Mouse (Mus musculus): ENCODE measurements around the gene Mpzl2. TPM values are rescaled to one million over a fixed set of nuclear protein-coding genes. Genes with fewer than 3 reads are reported as not detected.

The Mpzl2 gene
- polyA plus RNA-seq, 1 experiment = 58.9 TPM

GRCm38 (mm10) chr9:45009180-45010078 is 30.2 kb upstream of the Mpzl2 start, which contains the start of gene Cd3e:
Cd3e (minus strand) TSS chr9:45009627.
- Histone ChIP-seq H3K4me1 (ENCODE audit: control insufficient read depth, insufficient read depth, low read length) (no peaks in the 10 kb centered on the region), H3K4me3 (ENCODE audit: low read depth, low read length) (peak within 1 kb of the TSS; percentile 20; the same call in 1 of the 2 replicates), H3K9ac (ENCODE audit: low read depth, poor library complexity, severe bottlenecking) (no peak within 1 kb of the TSS), H3K27me3 (ENCODE audit: control insufficient read depth, insufficient read depth, low read length, poor library complexity, severe bottlenecking) (no peaks in the 10 kb centered on the region), H3K9me3 (replicated peaks; ENCODE audit: control insufficient read depth, insufficient read depth, low read length, poor library complexity, severe bottlenecking) (no peaks in the 10 kb centered on the region), H3K36me3 (ENCODE audit: control insufficient read depth, insufficient read depth, low read length, poor library complexity, severe bottlenecking) (no peaks in the 10 kb centered on the region), H3K27ac (ENCODE audit: insufficient read depth, low read length) (no peak within 1 kb of the TSS)
- no peak for TF ChIP-seq EP300 (IDR thresholded peaks at IDR 0.05; ENCODE audit: insufficient read depth, low read depth, low read length)
- no peak for TF ChIP-seq POLR2A (IDR thresholded peaks at IDR 0.05; ENCODE audit: insufficient read depth, low read length)
- TF ChIP-seq CTCF (IDR thresholded peaks at IDR 0.05; ENCODE audit: low read depth, low read length) = no peak

- TF ChIP-seq POLR2A (IDR thresholded peaks at IDR 0.05; ENCODE audit: insufficient read depth, low read length) (no peak), EP300 (IDR thresholded peaks at IDR 0.05; ENCODE audit: insufficient read depth, low read depth, low read length) (no peak), CTCF (IDR thresholded peaks at IDR 0.05; ENCODE audit: low read depth, low read length) (no peak)
- no peaks in the 10 kb centered on the region for H3K27me3 ChIP-seq (ENCODE audit: control insufficient read depth, insufficient read depth, low read length, poor library complexity, severe bottlenecking)
Observed at GRCm38 (mm10) chr9:45010461-45010860, 29.1 kb upstream of the Mpzl2 start.

GRCm38 (mm10) chr9:45011291-45011690 is 28.3 kb upstream of the Mpzl2 start:
- Histone ChIP-seq H3K27me3 (ENCODE audit: control insufficient read depth, insufficient read depth, low read length, poor library complexity, severe bottlenecking) (no peaks in the 10 kb centered on the region), H3K9me3 (replicated peaks; ENCODE audit: control insufficient read depth, insufficient read depth, low read length, poor library complexity, severe bottlenecking) (no peaks in the 10 kb centered on the region), H3K4me3 (ENCODE audit: low read depth, low read length) (no peak overlapping the region), H3K9ac (ENCODE audit: low read depth, poor library complexity, severe bottlenecking) (no peak overlapping the region), H3K4me1 (ENCODE audit: control insufficient read depth, insufficient read depth, low read length) (no peaks in the 10 kb centered on the region), H3K36me3 (ENCODE audit: control insufficient read depth, insufficient read depth, low read length, poor library complexity, severe bottlenecking) (no peaks in the 10 kb centered on the region), H3K27ac (ENCODE audit: insufficient read depth, low read length) (no peak overlapping the region)
- TF ChIP-seq POLR2A (IDR thresholded peaks at IDR 0.05; ENCODE audit: insufficient read depth, low read length) = no peak
- no peak for TF ChIP-seq EP300 (IDR thresholded peaks at IDR 0.05; ENCODE audit: insufficient read depth, low read depth, low read length)
- no peak for TF ChIP-seq CTCF (IDR thresholded peaks at IDR 0.05; ENCODE audit: low read depth, low read length)

More at GRCm38 (mm10) chr9:45010461-45010860, 29.1 kb upstream of the Mpzl2 start:
- Histone ChIP-seq H3K9me3 (replicated peaks; ENCODE audit: control insufficient read depth, insufficient read depth, low read length, poor library complexity, severe bottlenecking) (no peaks in the 10 kb centered on the region), H3K27ac (ENCODE audit: insufficient read depth, low read length) (no peak overlapping the region), H3K4me3 (ENCODE audit: low read depth, low read length) (no peak overlapping the region), H3K9ac (ENCODE audit: low read depth, poor library complexity, severe bottlenecking) (no peak overlapping the region), H3K4me1 (ENCODE audit: control insufficient read depth, insufficient read depth, low read length) (no peaks in the 10 kb centered on the region), H3K36me3 (ENCODE audit: control insufficient read depth, insufficient read depth, low read length, poor library complexity, severe bottlenecking) (no peaks in the 10 kb centered on the region)

- no peaks in the 10 kb centered on the region for H3K9me3 ChIP-seq (replicated peaks; ENCODE audit: control insufficient read depth, insufficient read depth, low read length, poor library complexity, severe bottlenecking)
- H3K27me3 ChIP-seq (ENCODE audit: control insufficient read depth, insufficient read depth, low read length, poor library complexity, severe bottlenecking) = no peaks in the 10 kb centered on the region
- no peak overlapping the region for H3K4me3 ChIP-seq (ENCODE audit: low read depth, low read length)
- H3K36me3 ChIP-seq (ENCODE audit: control insufficient read depth, insufficient read depth, low read length, poor library complexity, severe bottlenecking) = no peaks in the 10 kb centered on the region
- H3K27ac ChIP-seq (ENCODE audit: insufficient read depth, low read length) = no peak overlapping the region
- no peaks in the 10 kb centered on the region for H3K4me1 ChIP-seq (ENCODE audit: control insufficient read depth, insufficient read depth, low read length)
- TF ChIP-seq POLR2A (IDR thresholded peaks at IDR 0.05; ENCODE audit: insufficient read depth, low read length) = no peak
- TF ChIP-seq CTCF (IDR thresholded peaks at IDR 0.05; ENCODE audit: low read depth, low read length) = peak; percentile 6
- no peak for TF ChIP-seq EP300 (IDR thresholded peaks at IDR 0.05; ENCODE audit: insufficient read depth, low read depth, low read length)
- no peak overlapping the region for H3K9ac ChIP-seq (ENCODE audit: low read depth, poor library complexity, severe bottlenecking)
Observed at GRCm38 (mm10) chr9:45014879-45015278, 24.7 kb upstream of the Mpzl2 start.

- Histone ChIP-seq H3K36me3 (ENCODE audit: control insufficient read depth, insufficient read depth, low read length, poor library complexity, severe bottlenecking) (no peaks in the 10 kb centered on the region), H3K4me3 (ENCODE audit: low read depth, low read length) (no peak overlapping the region)
Observed at GRCm38 (mm10) chr9:45015841-45016240, 23.8 kb upstream of the Mpzl2 start.

GRCm38 (mm10) chr9:45018031-45018430 is 21.6 kb upstream of the Mpzl2 start:
- Histone ChIP-seq H3K36me3 (ENCODE audit: control insufficient read depth, insufficient read depth, low read length, poor library complexity, severe bottlenecking) (no peaks in the 10 kb centered on the region), H3K4me1 (ENCODE audit: control insufficient read depth, insufficient read depth, low read length) (no peaks in the 10 kb centered on the region), H3K27ac (ENCODE audit: insufficient read depth, low read length) (no peak overlapping the region), H3K9ac (ENCODE audit: low read depth, poor library complexity, severe bottlenecking) (no peak overlapping the region), H3K27me3 (ENCODE audit: control insufficient read depth, insufficient read depth, low read length, poor library complexity, severe bottlenecking) (no peaks in the 10 kb centered on the region), H3K4me3 (ENCODE audit: low read depth, low read length) (no peak overlapping the region), H3K9me3 (replicated peaks; ENCODE audit: control insufficient read depth, insufficient read depth, low read length, poor library complexity, severe bottlenecking) (no peaks in the 10 kb centered on the region)
- no peak for TF ChIP-seq CTCF (IDR thresholded peaks at IDR 0.05; ENCODE audit: low read depth, low read length)
- no peak for TF ChIP-seq POLR2A (IDR thresholded peaks at IDR 0.05; ENCODE audit: insufficient read depth, low read length)
- no peak for TF ChIP-seq EP300 (IDR thresholded peaks at IDR 0.05; ENCODE audit: insufficient read depth, low read depth, low read length)

More at GRCm38 (mm10) chr9:45015841-45016240, 23.8 kb upstream of the Mpzl2 start:
- no peaks in the 10 kb centered on the region for H3K27me3 ChIP-seq (ENCODE audit: control insufficient read depth, insufficient read depth, low read length, poor library complexity, severe bottlenecking)
- no peaks in the 10 kb centered on the region for H3K9me3 ChIP-seq (replicated peaks; ENCODE audit: control insufficient read depth, insufficient read depth, low read length, poor library complexity, severe bottlenecking)
- no peak for TF ChIP-seq EP300 (IDR thresholded peaks at IDR 0.05; ENCODE audit: insufficient read depth, low read depth, low read length)
- TF ChIP-seq POLR2A (IDR thresholded peaks at IDR 0.05; ENCODE audit: insufficient read depth, low read length) = no peak
- no peak for TF ChIP-seq CTCF (IDR thresholded peaks at IDR 0.05; ENCODE audit: low read depth, low read length)
- no peak overlapping the region for H3K27ac ChIP-seq (ENCODE audit: insufficient read depth, low read length)
- H3K4me1 ChIP-seq (ENCODE audit: control insufficient read depth, insufficient read depth, low read length) = no peaks in the 10 kb centered on the region
- H3K9ac ChIP-seq (ENCODE audit: low read depth, poor library complexity, severe bottlenecking) = no peak overlapping the region
